Comparison of ENCODE assay signal across 8 mouse cellular contexts in the genomic region with DNA sequence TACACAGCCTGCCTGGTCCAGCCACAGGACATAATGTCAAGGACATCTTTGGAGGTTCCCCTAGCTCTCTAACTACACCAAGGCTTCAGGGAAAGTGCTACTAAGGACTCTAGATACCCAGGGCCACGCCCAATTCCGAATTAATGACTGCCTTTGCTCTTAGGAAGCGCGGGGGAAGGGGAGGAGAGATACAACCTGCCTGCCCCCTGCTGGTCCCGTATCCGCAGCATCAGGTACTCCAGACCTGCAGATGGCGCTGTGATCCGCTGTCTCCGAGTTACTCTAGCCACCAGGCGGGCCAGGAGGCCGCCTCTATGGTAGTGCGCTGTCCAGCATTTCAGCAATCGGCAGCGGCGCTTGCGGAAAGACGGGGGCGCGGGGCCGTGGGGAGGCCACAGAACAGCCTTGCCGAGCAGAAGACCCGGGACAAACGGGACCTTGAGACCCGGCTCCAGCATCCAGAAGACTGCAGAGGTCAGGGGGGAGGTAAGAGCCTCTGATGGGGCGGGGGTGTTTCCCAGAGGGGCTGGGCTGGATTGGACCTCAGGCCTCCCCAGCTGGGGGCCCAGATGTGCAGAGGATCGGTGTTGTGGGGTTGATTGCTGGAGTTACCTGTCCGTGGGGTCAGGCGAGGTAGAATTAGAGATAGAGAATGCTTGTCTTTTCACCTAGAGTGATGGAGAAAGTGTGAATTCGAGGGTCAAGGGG. TPM values are rescaled to one million over a fixed set of nuclear protein-coding genes. Genes with fewer than 3 reads are reported as not detected.
DNase-seq lines count a peak whose midpoint lies in the region; ATAC-seq lines count a peak whose summit lies in the region.

Gene Srrm3 (plus strand): TSS at position 336 of the 708 bp plus-strand sequence.

- WGBS in hindbrain, embryonic 14.5 days = 4% methylated on average over 29 of the region's 29 CpGs

- H3K4me3 ChIP-seq in hindbrain, embryonic 14.5 days (replicated peaks; ENCODE audit: low read length) = peak within 1 kb of the TSS; percentile 49

- peak within 1 kb of the TSS; percentile 74 for H3K27ac ChIP-seq in hindbrain, embryonic 14.5 days

- peak; percentile 72 for DNase-seq in Muller cell, postnatal 12 days (ENCODE audit: inconsistent ontology term)
- DNase-seq in cerebellum, adult 9-10 months = peak; percentile 94
- peak; percentile 95 for DNase-seq in hindbrain, embryonic 14.5 days (ENCODE audit: low spot score)
- peak; percentile 92 to 98 for DNase-seq in layer of hippocampus, postnatal 25 days (ENCODE audit: extremely low spot score in 1 of 2, low spot score in 1 of 2)
- peak; percentile 93 for DNase-seq in lung, postnatal 36 days
- peak; percentile 94 for DNase-seq in retina, postnatal 1 day
- peak; percentile 97 for DNase-seq in thymus, postnatal 4 days

- H3K9ac ChIP-seq in hindbrain, embryonic 14.5 days = peak within 1 kb of the TSS; percentile 83

- no peaks in the 10 kb centered on the region for H3K27me3 ChIP-seq in hindbrain, embryonic 14.5 days (ENCODE audit: control insufficient read depth, insufficient read depth, low read length)

- H3K9me3 ChIP-seq in hindbrain, embryonic 14.5 days (ENCODE audit: control insufficient read depth, low read length) = no peaks in the 10 kb centered on the region

- H3K4me1 ChIP-seq in hindbrain, embryonic 14.5 days (replicated peaks; ENCODE audit: control insufficient read depth, insufficient read depth, low read length) = peaks cover 12% of the 10 kb centered on the region

- peak within 1 kb of the TSS; percentile 86 for H3K4me2 ChIP-seq in hindbrain, embryonic 14.5 days (replicated peaks)

- peak; percentile 66 for ATAC-seq in frontal cortex, adult (ENCODE audit: low TSS enrichment)
- ATAC-seq in hindbrain, embryonic 14.5 days (ENCODE audit: low FRiP score) = peak; percentile 70

- peaks cover 5% of the 10 kb centered on the region; the same call in 1 of the 2 replicates for H3K36me3 ChIP-seq in hindbrain, embryonic 14.5 days (replicated peaks; ENCODE audit: control insufficient read depth, insufficient read depth)

RNA-seq across cellular contexts. Expression of gene Srrm3, which starts in this region (rescaled TPM):
- polyA plus RNA-seq in hindbrain, embryonic 14.5 days (2014; fragmentation: Nextera tagmentation; extraction: Ambion mirVana) = 49.3 and 51.3 TPM in 2 replicates
- total RNA-seq in layer of hippocampus, postnatal 25 days (2021) = 10 to 100 TPM; 62.7 to 81.7 TPM

Comparison
In these comparisons a context has a peak if more than half of its experiments do, and no peak if none do; other contexts are left out.
1. Peak in every context shown above with its lines: DNase-seq, ATAC-seq, H3K4me3 ChIP-seq and H3K27ac ChIP-seq.